Mouse (Mus musculus) adrenal gland, adult (tissue): ENCODE measurements around the gene Cgnl1.

Experiments
- DNase-seq, 2 experiments: peaks; one replicate each; pipeline ENCODE4 v3.0.0; 2022 to 2023; ENCODE audit warnings: low spot score in 1 of 2; ENCODE audit not compliant: inconsistent age in 2 of 2

The Cgnl1 gene

DNA sequence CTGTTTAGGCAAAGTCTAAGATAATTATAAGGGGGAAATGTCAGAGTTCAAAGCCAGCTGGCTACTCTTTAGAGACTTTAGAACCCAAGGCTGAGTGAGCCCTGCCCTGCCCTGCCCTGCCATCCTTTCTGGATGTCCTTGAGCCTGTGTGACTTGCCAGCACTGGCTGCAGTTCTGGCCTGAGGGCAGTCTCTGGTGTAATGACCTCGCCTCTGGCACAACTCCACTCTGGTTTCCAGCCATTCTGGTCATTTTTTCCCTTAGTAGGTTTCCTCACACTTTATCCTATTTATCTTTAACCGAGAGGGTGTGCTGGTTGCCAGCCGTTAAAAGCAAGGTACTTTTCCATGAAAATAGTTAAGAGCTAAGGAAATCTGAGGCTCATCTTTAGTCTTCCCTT lies 45.3 kb downstream of the Cgnl1 start:
- DNase-seq = peak; percentile 79 to 93

DNA sequence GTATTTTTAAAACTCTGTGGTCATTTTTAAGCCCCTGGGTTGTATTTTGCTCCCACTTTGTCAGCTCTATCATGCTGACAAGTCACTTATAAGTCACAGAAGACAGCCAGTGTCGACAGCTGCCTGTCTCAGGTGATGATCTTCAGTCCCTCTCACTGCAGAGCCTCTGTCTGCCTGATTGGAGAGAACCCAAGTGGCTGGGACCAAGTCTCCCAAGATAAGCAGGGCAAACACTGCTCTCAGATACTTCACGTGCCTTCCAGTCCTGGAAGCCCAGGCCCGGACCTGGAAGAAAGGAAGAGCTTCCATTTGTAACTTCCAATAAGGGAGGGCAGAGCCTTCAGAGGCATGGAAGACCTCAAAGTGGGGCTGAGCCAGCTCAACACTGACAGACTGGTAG lies 49.0 kb downstream of the Cgnl1 start:
- no peak for DNase-seq

DNA sequence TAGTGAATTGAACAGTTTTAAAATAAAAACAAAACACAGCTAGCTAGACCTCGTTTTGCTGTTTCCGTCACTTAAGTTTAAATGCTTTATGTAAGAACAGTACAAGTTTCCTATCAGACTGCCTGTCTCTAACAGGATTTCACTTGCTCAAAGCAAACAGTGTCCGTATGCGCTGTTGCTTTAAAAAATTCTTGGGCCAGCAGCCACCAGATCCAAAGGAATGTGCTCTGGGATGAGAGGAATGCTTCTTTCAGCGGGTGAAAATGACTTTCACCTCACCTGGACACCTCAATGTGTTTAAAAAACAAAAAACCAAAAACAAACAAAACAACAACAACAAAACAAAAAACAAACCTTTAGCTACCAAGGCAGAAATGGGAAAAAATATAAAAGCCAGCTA lies 54.4 kb downstream of the Cgnl1 start:
- DNase-seq = no peak

DNA sequence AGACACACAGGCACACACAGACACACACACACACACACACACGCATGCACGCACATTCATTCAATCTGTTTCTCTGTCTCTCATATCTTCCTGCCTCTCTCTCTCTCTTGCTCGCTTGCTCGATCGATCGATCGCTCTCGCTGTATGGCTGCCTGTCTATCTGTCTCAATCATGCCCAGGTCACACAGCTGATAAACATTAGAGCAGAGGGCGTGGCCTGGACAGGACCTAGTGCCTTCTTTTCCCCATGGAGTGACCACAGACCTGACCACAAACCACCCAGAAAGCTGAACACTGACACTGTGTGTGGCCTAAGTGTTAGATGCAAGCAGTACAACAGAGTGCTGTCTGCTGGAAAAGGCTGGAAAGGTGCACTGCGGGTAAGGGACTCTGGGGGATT lies 60.6 kb downstream of the Cgnl1 start:
- DNase-seq = no peak

DNA sequence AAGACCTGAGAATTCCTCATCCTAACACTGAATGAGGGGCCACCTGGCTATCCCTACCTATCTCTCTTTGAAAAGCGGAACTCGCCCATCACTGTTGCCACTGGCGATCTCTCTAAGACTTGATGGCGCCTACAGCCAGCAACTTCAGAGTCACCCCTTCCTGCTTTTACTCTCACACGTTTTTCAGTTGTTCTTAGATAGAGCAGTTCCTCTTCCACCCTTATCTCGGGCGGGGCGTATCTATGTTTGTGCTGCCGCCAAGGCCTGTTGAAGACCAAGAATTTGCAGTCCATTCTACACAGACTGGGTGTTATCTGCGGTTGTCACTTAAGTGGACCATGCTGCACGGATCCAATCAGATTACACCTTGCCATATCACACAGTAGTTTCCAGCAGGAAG lies 62.2 kb downstream of the Cgnl1 start:
- DNase-seq = no peak

DNA sequence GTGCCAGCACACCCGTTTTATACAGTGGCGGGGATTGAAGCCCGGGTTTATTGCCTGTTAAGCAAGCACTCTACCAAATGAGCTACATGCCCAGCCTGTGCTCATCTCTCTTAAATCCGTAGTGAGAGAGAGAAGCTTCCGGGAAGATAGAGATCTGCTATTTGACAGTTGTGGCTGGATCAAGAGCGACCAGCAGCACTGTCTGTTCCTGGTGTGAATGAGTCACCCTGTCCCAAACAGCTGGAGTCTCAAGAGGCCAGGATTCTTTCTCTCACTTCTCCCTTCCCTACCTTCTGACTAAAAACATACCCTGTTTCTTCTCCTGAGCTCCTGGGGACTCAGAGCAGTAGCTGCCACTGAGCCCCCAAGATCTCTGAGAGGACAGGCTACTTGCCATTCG lies 63.4 kb downstream of the Cgnl1 start:
- no peak for DNase-seq

DNA sequence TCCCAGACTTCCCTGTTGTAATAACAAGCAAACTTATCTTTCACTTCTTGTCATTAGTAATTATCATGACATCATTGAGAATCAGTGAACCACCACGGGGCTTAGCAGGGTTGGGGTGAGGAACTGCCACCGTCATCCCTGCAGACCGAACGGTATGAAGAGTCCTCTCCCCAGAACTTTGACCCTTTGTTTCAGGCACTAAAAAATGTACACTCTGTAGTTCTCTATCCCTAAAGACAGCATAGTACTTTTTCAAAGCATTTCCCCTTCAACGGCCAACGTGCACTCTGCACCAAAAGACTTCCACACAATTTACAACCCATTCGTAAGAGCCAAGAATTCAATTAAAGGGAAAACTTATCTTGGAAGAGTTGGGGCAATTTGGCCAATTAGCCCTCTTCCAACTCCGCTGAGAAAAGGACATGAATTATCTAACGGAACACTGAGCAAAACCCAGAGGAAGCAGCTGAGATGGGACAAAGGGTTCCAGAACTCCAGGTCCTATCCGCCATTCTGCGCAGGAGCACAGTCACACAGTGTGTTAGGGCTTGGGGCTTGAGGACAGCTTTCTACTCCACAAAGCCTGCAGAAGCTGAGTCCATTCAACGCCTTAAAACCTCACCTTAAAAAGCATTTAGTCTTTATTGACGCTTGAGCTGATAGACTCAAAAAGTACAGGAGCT lies 66.9 kb downstream of the Cgnl1 start:
- DNase-seq = no peak

DNA sequence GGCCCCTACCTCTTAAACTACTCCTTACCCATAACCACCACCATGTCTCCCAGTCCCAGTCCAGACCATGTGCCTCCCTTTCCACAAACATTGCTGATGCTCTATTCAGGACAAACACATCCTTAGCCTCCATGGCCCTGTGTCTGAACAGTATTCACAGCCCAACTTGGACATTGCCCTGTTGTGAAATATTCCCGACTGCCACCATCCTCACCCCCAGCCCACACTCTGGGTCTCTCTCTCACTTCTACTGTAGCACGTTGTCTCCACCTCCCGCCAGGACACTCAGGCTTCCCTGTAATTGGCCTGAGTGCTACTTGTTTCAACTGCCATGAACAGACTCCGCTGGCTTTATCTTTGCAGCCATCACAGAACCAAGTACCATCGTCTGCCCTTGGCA lies 72.3 kb downstream of the Cgnl1 start:
- DNase-seq = no peak

DNA sequence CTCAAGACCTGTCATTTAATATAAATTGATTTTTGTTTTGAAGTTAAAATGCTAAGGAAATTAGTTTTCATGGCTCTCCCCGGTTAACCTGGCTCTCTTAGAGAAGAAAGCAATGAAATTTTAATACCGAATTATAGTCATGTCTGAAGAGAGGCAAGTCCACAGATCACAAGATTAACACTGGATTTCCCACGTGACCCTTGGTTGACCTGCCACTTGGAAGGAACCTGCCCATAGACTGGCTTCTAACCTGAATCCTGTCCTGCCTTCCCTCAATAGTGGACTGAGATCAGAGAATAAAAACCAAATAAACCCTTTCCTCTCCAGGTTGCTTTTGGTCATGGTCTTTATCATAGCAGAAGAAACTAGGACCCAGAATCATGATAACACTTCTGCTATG lies 73.3 kb downstream of the Cgnl1 start:
- no peak for DNase-seq

DNA sequence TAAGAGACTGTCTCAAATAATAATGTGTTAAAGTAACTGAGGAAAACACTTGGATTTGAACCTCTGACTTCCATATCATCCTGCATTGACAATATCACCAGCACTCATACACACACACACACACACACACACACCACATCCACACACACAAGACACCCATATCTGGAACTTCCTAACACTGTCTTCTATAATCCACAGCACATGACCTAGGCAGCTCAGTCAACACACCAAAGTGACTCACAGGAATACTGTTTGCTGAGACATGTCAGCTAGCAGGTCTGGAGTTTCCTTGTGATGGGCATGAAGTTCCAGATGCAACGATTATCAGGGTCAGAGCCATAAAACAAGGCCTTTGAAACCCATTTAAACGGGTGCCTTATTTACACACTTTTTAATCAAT lies 74.2 kb downstream of the Cgnl1 start:
- no peak for DNase-seq

DNA sequence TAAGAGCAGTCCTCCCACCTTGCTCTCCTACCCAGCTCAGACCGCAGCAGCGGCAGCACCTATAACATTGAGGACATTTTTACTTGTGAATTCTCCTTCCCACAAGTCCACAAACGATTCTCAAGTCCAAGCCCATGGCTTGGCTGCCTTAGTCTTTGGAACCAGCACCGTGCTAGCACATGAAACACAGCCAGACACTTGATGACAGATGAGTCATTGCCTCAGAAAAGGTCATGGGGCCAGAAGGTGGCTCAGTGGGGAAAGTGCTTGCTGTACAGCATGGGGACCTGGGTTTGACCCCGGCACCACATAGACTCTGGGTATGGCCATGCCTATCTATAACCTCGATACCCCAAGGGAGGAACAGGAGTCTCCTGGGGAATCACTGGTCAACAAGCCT lies 74.6 kb downstream of the Cgnl1 start:
- peak; percentile 75 to 90 for DNase-seq

DNA sequence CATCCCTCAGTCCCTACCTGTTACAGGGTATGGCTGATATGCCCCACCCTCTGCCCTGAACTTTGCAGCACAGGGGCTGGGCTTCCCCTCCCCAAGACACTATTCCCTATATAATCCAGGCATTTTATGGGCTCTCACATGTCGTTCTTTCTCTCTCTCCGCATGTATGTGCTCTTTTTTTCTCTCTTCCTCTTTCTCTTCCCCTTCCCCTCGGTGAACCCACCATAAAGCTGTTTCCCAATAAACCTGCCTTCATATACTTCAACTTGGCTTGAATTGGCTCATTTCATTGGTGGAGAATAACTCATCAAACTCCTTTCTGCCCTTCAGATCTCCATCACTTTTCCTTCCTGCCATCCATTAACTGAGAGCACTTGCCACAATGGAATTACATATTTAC lies 76.3 kb downstream of the Cgnl1 start:
- no peak for DNase-seq

DNA sequence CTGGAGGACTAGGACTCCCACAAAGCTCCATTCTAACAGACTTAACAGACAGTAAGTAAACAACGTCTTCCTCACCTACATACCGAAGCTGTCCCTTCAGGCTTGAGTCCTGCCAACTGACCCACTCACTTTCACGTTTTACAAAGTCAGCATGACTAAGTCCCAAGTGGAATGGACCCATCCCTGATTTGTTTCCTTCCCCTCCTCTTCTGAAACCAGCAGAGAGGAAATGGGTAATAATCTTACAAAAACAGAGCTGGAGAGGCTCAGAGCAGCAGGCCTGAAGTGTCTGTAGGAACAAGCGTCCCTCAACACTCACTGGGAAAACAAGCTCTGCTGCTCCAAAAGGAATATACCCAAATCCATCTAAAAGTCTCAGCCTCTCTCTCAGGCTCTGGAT lies 77.2 kb downstream of the Cgnl1 start:
- no peak for DNase-seq

DNA sequence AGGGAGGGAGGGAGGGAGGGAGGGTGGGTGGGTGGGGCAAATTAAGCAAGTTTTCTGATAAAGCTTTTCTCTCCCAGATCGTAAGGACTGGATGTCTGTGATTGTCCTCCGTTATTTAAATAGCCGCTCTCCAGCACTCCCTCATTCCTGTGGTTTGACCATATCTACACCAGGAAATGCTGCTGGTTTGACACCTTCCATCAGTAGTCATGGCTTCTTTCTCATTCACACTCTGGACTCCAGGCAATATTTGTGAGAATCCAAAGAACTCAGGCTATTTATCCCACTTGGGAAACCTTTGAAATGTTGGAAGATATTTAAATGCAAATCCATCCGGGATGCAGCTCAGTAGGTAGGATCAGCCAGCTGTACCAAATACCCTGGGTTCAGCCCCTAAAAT lies 77.6 kb downstream of the Cgnl1 start:
- DNase-seq = no peak

DNA sequence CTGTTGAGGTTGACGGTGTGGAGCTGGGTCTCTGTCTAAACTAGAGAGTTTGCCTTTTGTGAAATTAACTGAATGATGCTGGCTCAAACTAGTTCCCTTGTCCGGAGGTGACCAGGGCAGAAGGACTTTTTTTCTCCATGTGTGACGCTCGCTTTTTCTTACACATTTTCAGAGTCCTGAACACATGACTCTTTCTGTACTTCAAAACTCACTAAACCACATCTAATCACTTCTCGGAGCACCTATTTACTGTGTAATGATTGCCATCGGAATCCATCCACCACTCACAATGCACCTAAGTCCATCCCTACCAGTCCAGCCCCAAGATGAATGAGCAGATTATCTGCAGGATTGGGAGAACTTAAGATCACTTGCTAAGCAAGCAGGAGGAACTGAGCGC lies 79.2 kb downstream of the Cgnl1 start:
- no peak for DNase-seq

DNA sequence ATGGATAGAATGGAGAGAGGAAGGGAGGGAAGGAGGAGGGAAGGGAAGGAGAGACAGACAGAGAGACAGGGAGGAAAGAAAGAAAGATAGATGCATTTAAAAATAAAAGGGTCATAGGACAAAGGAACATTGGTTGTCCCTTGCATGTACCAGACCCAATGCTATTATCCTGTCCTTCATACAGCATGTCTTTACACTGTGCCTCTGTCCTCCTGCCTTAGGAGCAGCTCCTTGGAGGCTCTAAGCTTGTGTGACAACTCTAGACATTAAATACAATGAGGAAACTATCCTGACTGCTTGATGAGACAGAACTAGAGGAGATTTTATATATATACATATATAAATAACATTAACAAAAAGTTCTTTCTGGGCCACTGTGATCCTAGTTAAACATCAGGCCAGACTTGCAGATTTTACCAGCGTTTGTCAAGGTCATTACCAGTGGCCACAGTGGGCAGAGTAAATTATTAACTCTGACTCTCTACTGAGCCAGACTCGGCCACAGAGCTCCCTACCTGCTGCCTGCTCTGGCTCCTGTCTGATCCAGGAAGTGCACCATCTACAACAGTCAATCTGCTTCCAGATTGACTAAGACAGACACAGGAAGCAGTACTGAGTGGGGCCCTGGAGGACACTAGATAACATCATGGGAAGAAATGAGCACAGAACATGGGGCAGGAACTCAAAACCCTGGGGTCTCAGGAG lies 81.9 kb downstream of the Cgnl1 start:
- no peak for DNase-seq

DNA sequence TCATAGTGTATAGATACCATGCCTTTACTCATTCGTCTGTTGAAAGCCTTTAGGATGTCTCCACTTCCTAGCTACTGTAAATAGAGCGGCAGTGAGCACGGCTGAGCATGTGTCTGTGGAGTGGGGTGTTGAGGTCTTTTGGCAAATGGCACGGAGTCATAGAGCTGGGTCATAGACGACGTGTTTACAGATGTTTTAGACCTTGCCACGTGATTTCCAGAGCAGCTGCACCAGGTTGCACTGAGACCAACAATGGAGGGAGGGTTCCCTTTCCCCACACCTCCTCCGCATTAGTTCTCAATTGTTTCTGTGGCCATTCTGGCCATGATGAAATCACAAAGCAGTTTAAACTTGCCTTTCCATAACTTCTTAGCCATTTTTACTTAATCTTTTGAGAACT lies 84.9 kb downstream of the Cgnl1 start:
- DNase-seq = no peak

DNA sequence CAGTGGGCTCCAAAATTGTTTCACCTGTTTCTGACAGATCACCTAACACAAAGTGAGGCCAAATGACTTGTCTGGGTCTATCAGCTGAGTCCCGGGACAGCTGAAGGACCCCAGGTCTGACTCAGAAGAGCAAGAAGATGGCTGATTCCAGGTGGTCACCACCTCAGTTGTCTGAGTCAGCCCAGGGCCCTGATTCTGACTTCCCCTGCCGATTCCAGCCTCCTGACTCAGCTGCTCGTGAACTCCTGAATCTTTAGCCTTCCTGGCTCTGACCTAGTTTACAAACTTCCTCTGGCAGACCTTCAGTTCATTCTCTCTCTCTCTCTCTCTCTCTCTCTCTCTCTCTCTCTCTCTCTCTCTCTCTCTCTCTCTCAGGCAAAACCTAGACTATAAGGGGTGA lies 86.6 kb downstream of the Cgnl1 start:
- peak; percentile 63 to 83 for DNase-seq

DNA sequence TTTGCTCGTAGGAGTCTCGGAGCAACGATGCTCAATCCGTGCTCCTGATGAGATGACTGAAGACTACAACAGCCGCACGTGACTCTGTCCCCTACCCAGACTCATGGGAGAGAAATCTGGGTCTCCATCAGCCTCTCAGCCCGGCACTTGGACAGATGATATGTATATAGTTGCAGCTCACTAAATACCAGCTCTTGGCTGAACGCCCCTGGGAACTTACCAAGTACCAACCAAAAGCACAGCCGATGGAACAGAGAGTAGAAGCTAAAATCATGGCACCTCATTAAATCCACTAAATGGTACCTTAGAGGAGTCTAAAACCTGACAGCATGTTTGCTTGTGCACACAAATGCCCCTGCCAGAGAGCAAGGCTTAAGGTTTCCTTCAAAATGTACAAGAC lies 91.0 kb downstream of the Cgnl1 start:
- no peak for DNase-seq

DNA sequence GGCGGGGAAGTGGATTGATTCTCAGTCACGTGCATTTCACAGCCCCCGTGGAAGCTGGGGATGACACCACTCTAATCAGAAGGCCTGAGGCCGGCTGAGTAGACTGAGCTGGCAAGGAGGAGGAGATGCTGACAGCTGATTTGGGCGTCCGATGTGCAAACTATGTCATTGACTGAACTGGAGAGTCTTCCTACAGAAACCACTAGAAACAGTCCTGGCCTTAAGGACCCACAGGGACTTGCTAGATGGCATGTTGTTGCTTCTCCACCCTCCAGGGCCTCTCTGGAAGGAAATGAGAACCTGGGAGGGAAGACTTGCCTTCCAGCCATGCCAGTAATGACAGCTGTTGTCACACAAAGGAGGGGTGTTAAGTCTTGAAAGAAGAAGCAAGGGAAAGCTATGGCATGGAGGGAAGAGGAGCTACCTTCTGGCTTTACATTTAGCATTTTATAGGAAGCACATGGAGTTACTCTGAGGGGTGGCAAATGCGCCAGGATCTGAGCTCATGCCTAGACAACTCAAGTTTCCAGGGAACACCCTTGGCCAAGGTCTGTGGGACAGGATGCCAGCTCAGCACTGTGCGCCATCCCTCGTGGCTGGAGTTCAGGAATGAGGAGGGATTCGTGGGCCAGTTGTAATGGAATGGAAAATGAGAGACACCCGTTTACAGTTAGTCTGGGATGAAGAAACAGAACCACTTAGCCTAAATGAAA lies 92.1 kb downstream of the Cgnl1 start:
- DNase-seq = peak in 1 of 2 experiments; percentile 57

DNA sequence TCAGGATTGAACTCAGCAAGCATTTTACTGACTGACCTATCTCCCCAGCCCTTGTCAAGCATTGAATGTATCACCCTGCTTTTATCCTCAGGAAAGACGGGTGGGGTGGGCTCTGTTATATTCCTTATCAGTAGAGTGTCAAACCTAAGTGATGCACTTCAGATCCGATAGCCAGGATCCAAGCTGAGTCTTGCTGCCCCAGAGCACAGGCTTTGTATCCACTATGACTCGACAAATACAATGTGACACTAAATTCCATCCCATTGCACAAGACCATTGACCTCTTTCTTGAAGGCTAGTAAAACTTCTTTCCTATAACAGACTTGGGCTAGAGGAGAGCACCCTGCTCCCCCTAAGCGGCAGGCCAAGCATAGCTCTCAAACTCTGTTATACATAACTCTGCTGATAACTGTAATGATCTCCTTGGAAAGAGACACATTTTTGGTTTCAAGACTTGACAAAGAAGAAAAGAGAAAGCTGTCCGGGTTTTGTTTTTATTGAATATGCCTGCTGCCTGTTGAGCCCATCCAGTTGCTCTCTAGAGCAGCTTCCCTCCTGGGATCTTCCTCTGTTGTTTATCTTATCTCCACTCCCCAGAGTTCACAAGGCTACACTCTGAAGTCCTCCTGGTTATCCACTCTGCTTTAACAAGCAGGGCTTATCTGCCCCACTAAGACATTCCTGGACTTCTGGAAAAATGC lies 94.3 kb downstream of the Cgnl1 start:
- DNase-seq = peak in 1 of 2 experiments; percentile 74
